Mouse (Mus musculus) lung, postnatal 0 days (tissue): ENCODE measurements around the gene Map4. TPM values are rescaled to one million over a fixed set of nuclear protein-coding genes. Genes with fewer than 3 reads are reported as not detected.
"Not testable (repeated sequence)": the region's sequence is repeated elsewhere in the genome, so short reads cannot be mapped to it uniquely, and the experiment has no call there.

Source experiments
- ATAC-seq: fragments of 200-750 bp; cut with Nextera tagmentation; 2 replicates; pipeline ENCODE4 v1.8.0; 2017; ENCODE audit warnings: moderate library complexity
- DNase-seq: peaks from one replicate; pipeline ENCODE4 v3.0.0-alpha.2; 2016; ENCODE audit warnings: low spot score
- H3K27ac ChIP-seq: fragments of 300-500 bp; sonication (generic); 2 replicates; pipeline ENCODE4 v1.5.1; 2014; ENCODE audit warnings: antibody characterized with exemption, mild to moderate bottlenecking, low read length, mixed read lengths
- H3K27me3 ChIP-seq: fragments of 300-500 bp; sonication (generic); replicated peaks from 2 replicates; pipeline ENCODE4 v1.6.1; 2014; ENCODE audit warnings: low read length, mixed read lengths; ENCODE audit not compliant: insufficient read depth
- H3K36me3 ChIP-seq: fragments of 300-500 bp; sonication (generic); 2 replicates; pipeline ENCODE4 v1.6.1; 2014; ENCODE audit warnings: low read length, mixed read lengths; ENCODE audit not compliant: insufficient read depth
- H3K4me1 ChIP-seq: fragments of 300-500 bp; sonication (generic); 2 replicates; pipeline ENCODE4 v1.6.1; 2014; ENCODE audit warnings: antibody characterized with exemption, low read depth, low read length, mixed read lengths; ENCODE audit not compliant: insufficient read depth
- H3K4me2 ChIP-seq: fragments of 300-500 bp; sonication (generic); replicated peaks from 2 replicates; pipeline ENCODE4 v1.6.1; 2014; ENCODE audit warnings: low read depth, mild to moderate bottlenecking, low read length, moderate library complexity, mixed read lengths
- H3K4me3 ChIP-seq: fragments of 300-500 bp; sonication (generic); 2 replicates; pipeline ENCODE4 v1.5.1; 2014; ENCODE audit warnings: low read depth, low read length
- H3K9ac ChIP-seq: fragments of 300-500 bp; sonication (generic); replicated peaks from 2 replicates; pipeline ENCODE4 v1.6.1; 2014; ENCODE audit warnings: low read depth, mild to moderate bottlenecking
- H3K9me3 ChIP-seq: fragments of 300-500 bp; sonication (generic); 2 replicates; pipeline ENCODE4 v1.6.1; 2016; ENCODE audit warnings: low read length, mixed read lengths
- CTCF ChIP-seq: IDR thresholded peaks from 2 replicates; pipeline ENCODE4 v1.5.1; 2016; ENCODE audit warnings: antibody characterized with exemption, mild to moderate bottlenecking
- EP300 ChIP-seq: IDR thresholded peaks from 2 replicates; pipeline ENCODE4 v1.6.1; 2016; ENCODE audit warnings: antibody characterized with exemption, mild to moderate bottlenecking, control low read depth
- WGBS: fragments of 180-500 bp; shearing (Covaris S2); extraction: QIAGEN DNeasy Blood & Tissue Kit; methylation state at CpG from one replicate; pipeline ENCODE4 v1.1.7; 2014; 5-methylcytosine and 5-hydroxymethylcytosine counted together
- polyA plus RNA-seq: library from polyadenylated mRNA; unstranded; fragments of >200 nt; fragmentation: Nextera tagmentation; extraction: Ambion mirVana; gene quantifications from 2 replicates; pipeline ENCODE4 v1.2.1, GENCODE M21; 2015

The Map4 gene
- polyA plus RNA-seq, 1 experiment from 2014 or later: 35.6 TPM

- H3K27me3 ChIP-seq: no peaks in the 10 kb centered on the region
- TF ChIP-seq CTCF (peak; percentile 89), EP300 (no peak)
- DNase-seq: peak; percentile 72
- no peak overlapping the region for H3K4me2 ChIP-seq
- no peaks in the 10 kb centered on the region for H3K9me3 ChIP-seq
- no peak overlapping the region for H3K27ac ChIP-seq
- no peaks in the 10 kb centered on the region for H3K4me1 ChIP-seq
- H3K4me3 ChIP-seq: no peak overlapping the region
- peak; percentile 49 for ATAC-seq
- peaks cover 8% of the 10 kb centered on the region; the same call in 1 of the 2 replicates for H3K36me3 ChIP-seq
- WGBS: 4% methylated on average over 1 of the region's 1 CpGs
- H3K9ac ChIP-seq: no peak overlapping the region
Measured at GRCm38 (mm10) chr9:110071843-110072242, 140.6 kb downstream of the Map4 start.

DNA sequence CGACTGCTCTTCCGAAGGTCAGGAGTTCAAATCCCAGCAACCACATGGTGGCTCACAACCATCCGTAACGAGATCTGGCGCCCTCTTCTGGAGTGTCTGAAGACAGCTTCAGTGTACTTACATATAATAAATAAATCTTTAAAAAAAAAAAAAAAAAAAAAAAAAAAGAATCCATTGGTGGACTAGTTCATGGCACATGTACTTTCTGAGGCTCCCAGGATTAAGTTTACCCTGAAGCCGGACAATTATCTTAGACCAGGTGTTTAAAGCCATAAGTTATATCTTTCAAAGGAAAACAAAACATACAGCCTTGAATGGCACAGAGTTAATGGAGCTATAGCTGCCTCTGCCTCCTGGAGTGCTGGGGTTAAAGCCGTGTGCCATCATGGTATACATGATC, 145.2 kb downstream of the Map4 start:
- H3K36me3 ChIP-seq: peaks cover 24% of the 10 kb centered on the region
- WGBS: 82% methylated on average over 4 of the region's 7 CpGs

GRCm38 (mm10) chr9:110081066-110081465, 149.8 kb downstream of the Map4 start:
- Histone ChIP-seq H3K27ac (no peak overlapping the region), H3K9me3 (no peaks in the 10 kb centered on the region), H3K36me3 (peaks cover 37% of the 10 kb centered on the region), H3K4me3 (no peak overlapping the region), H3K9ac (no peak overlapping the region), H3K27me3 (no peaks in the 10 kb centered on the region), H3K4me1 (no peaks in the 10 kb centered on the region), H3K4me2 (no peak overlapping the region)
- no peak for DNase-seq
- ATAC-seq: no peak
- TF ChIP-seq EP300 (no peak), CTCF (no peak)
- WGBS: 74% methylated on average over 3 of the region's 3 CpGs

More for the DNA sequence above, 145.2 kb downstream of the Map4 start:
- H3K27ac ChIP-seq, H3K9ac ChIP-seq, DNase-seq, ATAC-seq, H3K4me1 ChIP-seq, H3K4me3 ChIP-seq, H3K4me2 ChIP-seq, H3K27me3 ChIP-seq, H3K9me3 ChIP-seq: not testable (repeated sequence)

DNA sequence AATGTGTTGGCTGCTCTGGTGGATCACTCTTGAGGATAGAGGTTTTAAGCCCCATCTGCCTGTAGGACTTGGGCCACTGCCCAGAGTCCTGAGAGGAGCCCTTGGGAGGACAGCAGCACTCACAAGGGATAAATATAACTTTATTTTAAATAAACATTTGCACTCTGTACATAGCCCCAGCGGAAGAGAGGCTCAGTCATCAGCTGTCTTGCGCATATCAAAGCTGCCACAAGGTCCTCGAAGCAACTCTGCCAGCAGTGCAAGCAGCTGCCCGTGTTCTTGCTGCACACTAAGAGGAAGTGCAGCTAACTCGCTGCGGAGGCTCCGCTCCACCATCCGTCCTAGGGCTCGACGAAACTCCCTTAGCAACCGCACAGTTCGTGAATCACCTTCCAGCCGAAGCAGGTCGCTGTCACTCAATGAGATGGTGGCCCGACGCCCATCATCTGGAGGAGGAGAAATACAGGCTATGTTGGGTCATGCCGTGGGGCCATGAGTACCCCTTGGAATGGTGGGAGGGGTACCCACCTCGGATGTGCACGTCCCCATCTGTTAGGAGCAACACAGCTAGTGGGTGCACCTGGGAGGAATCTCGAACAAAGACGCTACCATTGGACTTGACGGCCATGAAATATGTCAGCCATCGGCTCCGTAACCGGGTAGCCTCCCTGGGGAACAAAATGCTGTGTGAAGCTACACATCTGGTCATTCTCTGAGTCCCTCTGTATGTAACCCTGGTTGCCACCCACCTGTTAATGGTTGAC, 153.1 kb downstream of the Map4 start:
- WGBS: 64% methylated on average over 25 of the region's 25 CpGs
- peak; percentile 71 for DNase-seq
- Histone ChIP-seq H3K27me3 (no peaks in the 10 kb centered on the region), H3K9me3 (no peaks in the 10 kb centered on the region), H3K27ac (no peak overlapping the region), H3K4me2 (no peak overlapping the region), H3K9ac (no peak overlapping the region), H3K36me3 (peaks cover 39% of the 10 kb centered on the region), H3K4me1 (no peaks in the 10 kb centered on the region), H3K4me3 (no peak overlapping the region)
- ATAC-seq: peak; percentile 75
- TF ChIP-seq EP300 (no peak), CTCF (no peak; the same call in 1 of the 2 replicates)

DNA sequence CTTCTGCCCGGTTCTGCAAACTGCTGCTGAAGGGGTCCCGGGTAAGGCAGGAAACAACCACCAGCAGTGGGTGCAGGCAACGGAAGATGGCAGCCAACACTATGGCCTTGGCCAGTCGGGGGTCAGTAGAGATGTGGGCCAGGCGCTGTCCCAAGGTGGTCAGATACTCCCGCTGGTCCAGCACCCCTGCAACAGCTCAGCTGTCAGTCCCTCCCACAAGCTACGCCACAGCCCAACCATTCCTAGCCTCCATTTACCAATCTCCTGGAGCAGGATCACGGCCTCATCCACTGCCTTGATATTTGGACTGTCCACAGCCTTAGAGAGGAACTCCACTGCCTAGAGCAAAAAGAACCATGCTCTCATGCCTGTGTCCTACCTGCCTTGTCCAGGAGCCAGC, 154.4 kb downstream of the Map4 start:
- Histone ChIP-seq H3K9me3 (no peaks in the 10 kb centered on the region), H3K27me3 (no peaks in the 10 kb centered on the region), H3K36me3 (peaks cover 40% of the 10 kb centered on the region), H3K4me3 (no peak overlapping the region), H3K4me2 (no peak overlapping the region), H3K9ac (no peak overlapping the region), H3K4me1 (no peaks in the 10 kb centered on the region), H3K27ac (no peak overlapping the region)
- DNase-seq (no peak), ATAC-seq (no peak)
- TF ChIP-seq EP300 (no peak), CTCF (no peak)
- WGBS: 92% methylated on average over 8 of the region's 8 CpGs

GRCm38 (mm10) chr9:110093303-110093702, 162.0 kb downstream of the Map4 start:
- WGBS: 83% methylated on average over 4 of the region's 4 CpGs
- H3K36me3 ChIP-seq: peaks cover 47% of the 10 kb centered on the region

More at GRCm38 (mm10) chr9:110093303-110093702, 162.0 kb downstream of the Map4 start:
- no peak overlapping the region for H3K27ac ChIP-seq
- H3K9me3 ChIP-seq: no peaks in the 10 kb centered on the region
- no peak overlapping the region for H3K4me2 ChIP-seq
- TF ChIP-seq CTCF (peak; percentile 21; the same call in 1 of the 2 replicates), EP300 (no peak)
- no peaks in the 10 kb centered on the region for H3K27me3 ChIP-seq
- no peaks in the 10 kb centered on the region for H3K4me1 ChIP-seq
- no peak overlapping the region for H3K9ac ChIP-seq
- ATAC-seq: no peak
- no peak overlapping the region for H3K4me3 ChIP-seq
- DNase-seq: no peak
